Mouse (Mus musculus): ENCODE measurements around the gene Defb33. TPM values are rescaled to one million over a fixed set of nuclear protein-coding genes. Genes with fewer than 3 reads are reported as not detected.

Defb33 gene
- not detected in 2 replicates for polyA plus RNA-seq (2014; fragmentation: Nextera tagmentation; extraction: Ambion mirVana)

DNA sequence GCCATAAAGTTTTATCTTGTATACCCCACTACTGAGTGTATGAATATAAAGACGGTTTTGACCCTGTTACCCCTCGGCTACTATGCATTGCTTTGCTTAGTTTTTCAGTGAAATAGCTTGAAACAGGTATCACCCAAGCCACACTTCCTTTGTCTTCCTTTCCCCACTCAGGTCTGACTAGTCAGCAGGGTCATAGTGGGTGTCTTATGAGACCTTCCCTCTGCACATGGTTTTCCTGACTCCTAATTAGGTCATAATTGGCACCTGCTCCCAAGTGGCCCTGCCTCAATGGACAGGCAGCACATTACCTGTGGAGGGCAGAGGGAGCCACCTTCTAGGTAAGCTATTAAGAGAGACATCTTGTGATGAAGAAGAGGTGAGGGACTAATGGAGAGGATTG is at the start of gene Defb33:
Defb33 (plus strand) TSS at position 301 of the 400 bp plus-strand sequence.
- WGBS (ENCODE audit: insufficient replicate concordance) = 81% methylated on average over 2 of the region's 2 CpGs

DNA sequence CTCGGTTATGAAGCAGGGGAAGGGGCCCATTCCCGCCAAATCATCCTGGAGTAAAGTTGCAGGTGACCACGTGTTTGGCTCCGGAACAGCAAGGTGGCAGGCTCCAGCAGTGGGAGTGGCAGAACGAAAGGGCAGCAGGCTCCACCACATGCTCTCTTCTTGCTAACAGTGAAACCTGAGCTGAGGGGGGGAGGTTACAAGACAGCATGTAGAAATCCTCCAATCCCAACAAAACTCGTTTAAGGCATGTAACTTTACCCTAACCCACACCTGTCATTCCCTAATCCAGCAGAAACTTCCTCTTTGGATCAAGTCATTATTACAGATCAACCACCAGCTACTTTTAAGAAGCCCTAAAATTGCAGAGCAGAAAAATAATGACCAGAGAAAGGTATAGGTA is 17.9 kb upstream of the Defb33 start:
- Histone ChIP-seq H3K4me3 (ENCODE audit: low read depth, low read length) (no peak overlapping the region), H3K9me3 (replicated peaks; ENCODE audit: control insufficient read depth, low read length) (no peaks in the 10 kb centered on the region), H3K4me2 (no peak overlapping the region), H3K9ac (ENCODE audit: low read depth, low read length) (no peak overlapping the region), H3K27me3 (ENCODE audit: control insufficient read depth, insufficient read depth, low read length) (no peaks in the 10 kb centered on the region), H3K27ac (ENCODE audit: low read depth, low read length) (no peak overlapping the region), H3K4me1 (ENCODE audit: control insufficient read depth, insufficient read depth, low read length) (no peaks in the 10 kb centered on the region), H3K36me3 (ENCODE audit: control insufficient read depth, insufficient read depth, low read length) (no peaks in the 10 kb centered on the region)
- 30% methylated on average over 6 of the region's 6 CpGs for WGBS (ENCODE audit: insufficient replicate concordance)
- ATAC-seq (replicated peaks; ENCODE audit: insufficient number of reproducible peaks, low FRiP score, low TSS enrichment) = no peak

More for the DNA sequence above, at the start of gene Defb33:
- Histone ChIP-seq H3K4me3 (ENCODE audit: low read depth, low read length) (no peak within 1 kb of the TSS), H3K36me3 (ENCODE audit: control insufficient read depth, insufficient read depth, low read length) (no peaks in the 10 kb centered on the region), H3K9ac (ENCODE audit: low read depth, low read length) (no peak within 1 kb of the TSS), H3K4me2 (no peak within 1 kb of the TSS), H3K27ac (ENCODE audit: low read depth, low read length) (no peak within 1 kb of the TSS), H3K9me3 (replicated peaks; ENCODE audit: control insufficient read depth, low read length) (no peaks in the 10 kb centered on the region; the same call in 1 of the 2 replicates), H3K4me1 (ENCODE audit: control insufficient read depth, insufficient read depth, low read length) (no peaks in the 10 kb centered on the region), H3K27me3 (ENCODE audit: control insufficient read depth, insufficient read depth, low read length) (no peaks in the 10 kb centered on the region)
- no peak for ATAC-seq (replicated peaks; ENCODE audit: insufficient number of reproducible peaks, low FRiP score, low TSS enrichment)

DNA sequence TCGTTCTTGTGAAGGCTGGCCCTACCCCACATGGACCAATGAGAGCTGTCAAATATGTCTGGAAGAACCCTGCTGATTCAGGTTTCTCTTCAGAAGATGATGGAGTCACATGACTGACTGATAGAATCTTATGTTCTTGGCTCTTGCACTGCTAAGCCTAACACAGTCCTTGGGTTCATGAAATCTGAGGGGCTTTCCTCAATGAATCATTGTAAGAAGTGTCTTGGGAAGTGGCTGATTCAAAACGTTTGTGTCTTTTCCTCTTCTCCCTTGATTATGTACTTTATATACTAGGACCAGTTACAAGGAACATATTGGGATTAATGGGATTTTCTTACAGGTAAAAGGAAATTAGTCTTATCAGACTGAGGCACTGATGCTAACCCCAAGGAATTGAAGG is 10.1 kb downstream of the Defb33 start, which contains the start of gene Gm15056:
Gm15056 (minus strand) TSS at position 101 of the 400 bp plus-strand sequence.
- no peaks in the 10 kb centered on the region; the same call in 1 of the 2 replicates for H3K9me3 ChIP-seq (replicated peaks; ENCODE audit: control insufficient read depth, low read length)
- no peak within 1 kb of the TSS for H3K27ac ChIP-seq (ENCODE audit: low read depth, low read length)
- no peak within 1 kb of the TSS for H3K9ac ChIP-seq (ENCODE audit: low read depth, low read length)
- 44% methylated on average over 2 of the region's 2 CpGs for WGBS (ENCODE audit: insufficient replicate concordance)
- H3K27me3 ChIP-seq (ENCODE audit: control insufficient read depth, insufficient read depth, low read length) = no peaks in the 10 kb centered on the region
- H3K4me2 ChIP-seq = no peak within 1 kb of the TSS
- H3K4me1 ChIP-seq (ENCODE audit: control insufficient read depth, insufficient read depth, low read length) = no peaks in the 10 kb centered on the region
- ATAC-seq (replicated peaks; ENCODE audit: insufficient number of reproducible peaks, low FRiP score, low TSS enrichment) = no peak
- no peaks in the 10 kb centered on the region for H3K36me3 ChIP-seq (ENCODE audit: control insufficient read depth, insufficient read depth, low read length)
- no peak within 1 kb of the TSS for H3K4me3 ChIP-seq (ENCODE audit: low read depth, low read length)

DNA sequence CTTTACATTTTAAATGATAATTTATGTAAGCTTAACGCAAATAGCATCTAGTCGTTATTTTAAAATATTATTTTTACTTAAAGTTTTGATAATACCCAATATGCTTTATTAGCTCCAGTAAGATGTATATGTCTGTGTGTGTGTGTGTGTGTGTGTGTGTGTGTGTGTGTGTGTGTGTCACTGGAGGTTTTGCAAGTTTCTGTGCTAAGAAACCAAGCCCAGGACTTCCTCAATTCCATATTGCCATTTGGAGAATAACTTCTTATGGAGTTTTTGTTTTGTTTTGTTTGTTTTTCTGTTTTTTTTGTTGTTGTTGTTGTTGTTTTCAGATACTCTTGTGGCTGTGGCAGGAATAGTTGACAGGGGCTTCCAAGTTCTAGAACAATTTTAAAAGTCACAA is 14.7 kb downstream of the Defb33 start:
- no peak overlapping the region for H3K4me2 ChIP-seq
- no peaks in the 10 kb centered on the region for H3K27me3 ChIP-seq (ENCODE audit: control insufficient read depth, insufficient read depth, low read length)
- H3K27ac ChIP-seq (ENCODE audit: low read depth, low read length) = no peak overlapping the region
- ATAC-seq (replicated peaks; ENCODE audit: insufficient number of reproducible peaks, low FRiP score, low TSS enrichment) = no peak
- no peaks in the 10 kb centered on the region for H3K9me3 ChIP-seq (replicated peaks; ENCODE audit: control insufficient read depth, low read length)
- WGBS (ENCODE audit: insufficient replicate concordance) = 87% methylated on average over 2 of the region's 2 CpGs
- H3K4me3 ChIP-seq (ENCODE audit: low read depth, low read length) = no peak overlapping the region
- H3K4me1 ChIP-seq (ENCODE audit: control insufficient read depth, insufficient read depth, low read length) = no peaks in the 10 kb centered on the region
- no peaks in the 10 kb centered on the region for H3K36me3 ChIP-seq (ENCODE audit: control insufficient read depth, insufficient read depth, low read length)
- H3K9ac ChIP-seq (ENCODE audit: low read depth, low read length) = no peak overlapping the region

DNA sequence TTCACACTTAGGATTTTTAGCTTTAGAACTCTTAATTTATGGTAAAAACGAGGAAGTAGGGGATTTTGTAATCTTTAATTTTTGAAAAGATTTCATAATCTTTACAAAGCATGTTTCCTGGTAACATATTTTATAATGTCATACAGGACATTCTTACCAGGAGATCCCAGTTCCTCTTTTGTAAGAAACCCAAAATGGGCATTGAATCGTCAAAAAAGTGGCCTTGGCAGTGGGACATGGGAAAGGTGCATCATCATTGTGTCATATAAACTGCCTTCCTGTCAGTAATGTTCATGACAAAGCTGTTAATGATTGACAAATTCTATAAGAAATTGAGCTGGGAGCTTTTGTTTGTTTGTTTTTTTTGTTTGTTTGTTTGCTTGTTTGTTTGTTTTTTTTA is 15.8 kb downstream of the Defb33 start:
- H3K9me3 ChIP-seq (replicated peaks; ENCODE audit: control insufficient read depth, low read length) = no peaks in the 10 kb centered on the region
- no peaks in the 10 kb centered on the region for H3K36me3 ChIP-seq (ENCODE audit: control insufficient read depth, insufficient read depth, low read length)
- no peak overlapping the region for H3K9ac ChIP-seq (ENCODE audit: low read depth, low read length)
- no peak overlapping the region for H3K4me3 ChIP-seq (ENCODE audit: low read depth, low read length)
- WGBS (ENCODE audit: insufficient replicate concordance) = 69% methylated on average over 2 of the region's 2 CpGs
- no peaks in the 10 kb centered on the region for H3K27me3 ChIP-seq (ENCODE audit: control insufficient read depth, insufficient read depth, low read length)
- no peak overlapping the region for H3K4me2 ChIP-seq
- no peak overlapping the region for H3K27ac ChIP-seq (ENCODE audit: low read depth, low read length)
- no peak for ATAC-seq (replicated peaks; ENCODE audit: insufficient number of reproducible peaks, low FRiP score, low TSS enrichment)
- H3K4me1 ChIP-seq (ENCODE audit: control insufficient read depth, insufficient read depth, low read length) = no peaks in the 10 kb centered on the region

DNA sequence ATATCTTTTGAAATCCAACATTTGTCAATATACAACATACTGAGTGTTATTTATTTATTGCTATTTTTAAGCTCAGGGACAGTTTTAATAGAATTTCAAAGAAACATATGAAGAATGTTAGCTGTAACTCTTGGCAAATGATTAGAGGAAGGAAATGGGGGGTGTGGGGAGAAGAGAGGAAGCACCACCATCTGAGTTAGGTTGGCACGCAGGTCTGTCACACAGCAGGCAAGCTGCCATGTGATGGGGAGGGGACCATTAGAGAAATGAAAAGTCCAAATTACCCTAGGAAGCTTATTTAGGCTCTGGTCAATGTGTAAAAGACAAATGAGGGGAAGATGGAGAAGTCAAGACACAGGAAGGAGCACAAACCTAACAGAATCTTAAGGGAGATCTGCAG is 19.8 kb downstream of the Defb33 start:
- Histone ChIP-seq H3K4me3 (ENCODE audit: low read depth, low read length) (no peak overlapping the region), H3K9ac (ENCODE audit: low read depth, low read length) (no peak overlapping the region), H3K27me3 (ENCODE audit: control insufficient read depth, insufficient read depth, low read length) (no peaks in the 10 kb centered on the region), H3K9me3 (replicated peaks; ENCODE audit: control insufficient read depth, low read length) (no peaks in the 10 kb centered on the region; the same call in 1 of the 2 replicates), H3K36me3 (ENCODE audit: control insufficient read depth, insufficient read depth, low read length) (no peaks in the 10 kb centered on the region), H3K4me1 (ENCODE audit: control insufficient read depth, insufficient read depth, low read length) (no peaks in the 10 kb centered on the region), H3K4me2 (no peak overlapping the region), H3K27ac (ENCODE audit: low read depth, low read length) (no peak overlapping the region)
- WGBS (ENCODE audit: insufficient replicate concordance) = 83% methylated on average over 1 of the region's 1 CpGs
- no peak for ATAC-seq (replicated peaks; ENCODE audit: insufficient number of reproducible peaks, low FRiP score, low TSS enrichment)

DNA sequence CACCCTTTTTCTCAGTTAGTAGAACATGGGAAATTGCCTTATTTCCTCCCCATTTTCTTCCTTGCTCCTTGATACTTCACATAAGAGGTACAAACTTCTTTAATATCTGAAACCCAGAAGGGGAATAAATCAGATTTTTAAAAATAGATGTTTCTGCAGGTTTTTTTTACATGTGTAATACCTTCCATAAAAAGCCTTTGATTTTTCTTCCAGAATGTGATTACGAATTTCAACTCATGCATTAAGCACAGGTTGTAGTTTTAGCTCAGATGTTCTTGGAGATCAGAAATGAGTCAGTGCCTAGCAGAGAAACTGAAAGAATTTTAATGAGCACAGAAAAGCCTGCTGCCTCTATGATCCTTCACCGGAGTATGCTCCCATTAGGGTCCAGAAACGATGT is 29.5 kb downstream of the Defb33 start, which contains the start of gene Gm6040:
Gm6040 (minus strand) TSS at position 101 of the 400 bp plus-strand sequence.
- 64% methylated on average over 3 of the region's 3 CpGs for WGBS (ENCODE audit: insufficient replicate concordance)
- Histone ChIP-seq H3K27me3 (ENCODE audit: control insufficient read depth, insufficient read depth, low read length) (no peaks in the 10 kb centered on the region), H3K27ac (ENCODE audit: low read depth, low read length) (no peak within 1 kb of the TSS), H3K36me3 (ENCODE audit: control insufficient read depth, insufficient read depth, low read length) (no peaks in the 10 kb centered on the region), H3K9ac (ENCODE audit: low read depth, low read length) (no peak within 1 kb of the TSS), H3K4me3 (ENCODE audit: low read depth, low read length) (no peak within 1 kb of the TSS), H3K4me1 (ENCODE audit: control insufficient read depth, insufficient read depth, low read length) (no peaks in the 10 kb centered on the region), H3K4me2 (no peak within 1 kb of the TSS), H3K9me3 (replicated peaks; ENCODE audit: control insufficient read depth, low read length) (peaks cover 3% of the 10 kb centered on the region; the same call in 1 of the 2 replicates)
- no peak for ATAC-seq (replicated peaks; ENCODE audit: insufficient number of reproducible peaks, low FRiP score, low TSS enrichment)

DNA sequence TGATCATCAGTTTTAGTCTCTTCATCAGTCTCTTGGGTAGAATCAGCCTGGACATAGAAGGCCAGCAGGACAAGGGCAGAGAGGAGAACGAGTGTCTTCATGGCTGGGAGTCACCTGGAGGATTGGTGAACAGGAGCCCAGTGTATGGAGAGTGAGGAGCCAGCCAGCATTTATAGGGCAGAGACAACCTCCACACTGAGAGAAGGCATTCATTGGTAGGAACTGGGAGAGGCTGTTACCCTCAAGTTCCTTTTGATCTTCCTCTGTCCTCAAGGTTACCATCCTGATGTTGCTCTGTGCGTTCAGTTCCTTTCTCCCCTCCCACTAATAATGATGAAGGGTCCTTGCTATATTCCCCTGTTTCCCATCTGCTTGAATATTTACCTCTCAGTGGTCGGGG is 52.1 kb downstream of the Defb33 start, which contains the start of gene AY761185:
AY761185 (minus strand) TSS at position 101 of the 400 bp plus-strand sequence.
- WGBS (ENCODE audit: insufficient replicate concordance) = 67% methylated on average over 3 of the region's 3 CpGs
- H3K27ac ChIP-seq (ENCODE audit: low read depth, low read length) = no peak within 1 kb of the TSS
- no peak within 1 kb of the TSS for H3K4me3 ChIP-seq (ENCODE audit: low read depth, low read length)
- H3K4me1 ChIP-seq (ENCODE audit: control insufficient read depth, insufficient read depth, low read length) = no peaks in the 10 kb centered on the region
- no peaks in the 10 kb centered on the region for H3K36me3 ChIP-seq (ENCODE audit: control insufficient read depth, insufficient read depth, low read length)
- no peak within 1 kb of the TSS for H3K9ac ChIP-seq (ENCODE audit: low read depth, low read length)
- ATAC-seq (replicated peaks; ENCODE audit: insufficient number of reproducible peaks, low FRiP score, low TSS enrichment) = no peak
- peaks cover 7% of the 10 kb centered on the region; the same call in 1 of the 2 replicates for H3K9me3 ChIP-seq (replicated peaks; ENCODE audit: control insufficient read depth, low read length)
- H3K27me3 ChIP-seq (ENCODE audit: control insufficient read depth, insufficient read depth, low read length) = no peaks in the 10 kb centered on the region
- H3K4me2 ChIP-seq = no peak within 1 kb of the TSS

Data from heart, embryonic 11.5 days (tissue).